Mouse (Mus musculus): ENCODE measurements around the gene Olfr996. TPM values are rescaled to one million over a fixed set of nuclear protein-coding genes. Genes with fewer than 3 reads are reported as not detected.
"Not testable (repeated sequence)": the region's sequence is repeated elsewhere in the genome, so short reads cannot be mapped to it uniquely, and the experiment has no call there.

Olfr996 gene
- not detected in 2 replicates for polyA plus RNA-seq (2016; fragmentation: Nextera tagmentation; extraction: Ambion mirVana)

- Histone ChIP-seq H3K9ac (no peak within 1 kb of the TSS), H3K9me3 (no peaks in the 10 kb centered on the region), H3K4me2 (replicated peaks) (no peak within 1 kb of the TSS), H3K36me3 (no peaks in the 10 kb centered on the region), H3K27me3 (no peaks in the 10 kb centered on the region), H3K27ac (no peak within 1 kb of the TSS), H3K4me3 (no peak within 1 kb of the TSS), H3K4me1 (no peaks in the 10 kb centered on the region)
- ATAC-seq (ENCODE audit: insufficient number of reproducible peaks, insufficient read depth, low FRiP score, low TSS enrichment): no peak
Observed at GRCm38 (mm10) chr2:85578915-85579314, at the start of gene Olfr996. Gene Olfr996, plus strand, starts transcription at chr2:85579215.

GRCm38 (mm10) chr2:85532082-85532778, 46.8 kb upstream of the Olfr996 start:
- no peak overlapping the region for H3K9ac ChIP-seq
- no peak overlapping the region for H3K4me2 ChIP-seq (replicated peaks)
- no peaks in the 10 kb centered on the region for H3K36me3 ChIP-seq
- no peaks in the 10 kb centered on the region for H3K4me1 ChIP-seq
- H3K27me3 ChIP-seq: no peaks in the 10 kb centered on the region
- WGBS: 80% methylated on average over 2 of the region's 2 CpGs
- no peaks in the 10 kb centered on the region for H3K9me3 ChIP-seq
- no peak overlapping the region for H3K4me3 ChIP-seq
- no peak for ATAC-seq (ENCODE audit: insufficient number of reproducible peaks, insufficient read depth, low FRiP score, low TSS enrichment)
- H3K27ac ChIP-seq: no peak overlapping the region

- ATAC-seq (ENCODE audit: insufficient number of reproducible peaks, insufficient read depth, low FRiP score, low TSS enrichment): no peak
- no peaks in the 10 kb centered on the region for H3K4me1 ChIP-seq
- no peak overlapping the region for H3K4me2 ChIP-seq (replicated peaks)
- no peaks in the 10 kb centered on the region for H3K9me3 ChIP-seq
- WGBS: 85% methylated on average over 1 of the region's 1 CpGs
- H3K27me3 ChIP-seq: no peaks in the 10 kb centered on the region
- no peaks in the 10 kb centered on the region for H3K36me3 ChIP-seq
- H3K27ac ChIP-seq: no peak overlapping the region
- H3K4me3 ChIP-seq: no peak overlapping the region
- no peak overlapping the region for H3K9ac ChIP-seq
Observed at GRCm38 (mm10) chr2:85533934-85534333, 45.1 kb upstream of the Olfr996 start.

- Histone ChIP-seq H3K9me3 (no peaks in the 10 kb centered on the region), H3K9ac (no peak overlapping the region), H3K36me3 (no peaks in the 10 kb centered on the region), H3K27me3 (no peaks in the 10 kb centered on the region), H3K4me3 (no peak overlapping the region), H3K27ac (no peak overlapping the region), H3K4me1 (no peaks in the 10 kb centered on the region), H3K4me2 (replicated peaks) (no peak overlapping the region)
- no peak for ATAC-seq (ENCODE audit: insufficient number of reproducible peaks, insufficient read depth, low FRiP score, low TSS enrichment)
- WGBS: 72% methylated on average over 1 of the region's 1 CpGs
Observed at GRCm38 (mm10) chr2:85554806-85555205, 24.2 kb upstream of the Olfr996 start.

- H3K4me3 ChIP-seq: no peak overlapping the region
- no peaks in the 10 kb centered on the region for H3K9me3 ChIP-seq
- 64% methylated on average over 4 of the region's 4 CpGs for WGBS
- no peaks in the 10 kb centered on the region for H3K27me3 ChIP-seq
- no peak overlapping the region for H3K9ac ChIP-seq
- no peak for ATAC-seq (ENCODE audit: insufficient number of reproducible peaks, insufficient read depth, low FRiP score, low TSS enrichment)
- no peak overlapping the region for H3K27ac ChIP-seq
- no peaks in the 10 kb centered on the region for H3K36me3 ChIP-seq
- no peak overlapping the region for H3K4me2 ChIP-seq (replicated peaks)
- H3K4me1 ChIP-seq: no peaks in the 10 kb centered on the region
Observed at GRCm38 (mm10) chr2:85560226-85560625, 18.8 kb upstream of the Olfr996 start.

GRCm38 (mm10) chr2:85561187-85561586, 17.8 kb upstream of the Olfr996 start:
- Histone ChIP-seq H3K36me3 (no peaks in the 10 kb centered on the region), H3K4me3 (no peak overlapping the region)
- WGBS: 22% methylated on average over 4 of the region's 4 CpGs

GRCm38 (mm10) chr2:85588648-85589047, 9.6 kb downstream of the Olfr996 start, which contains the start of gene Olfr998:
Gene Olfr998, plus strand, starts transcription at chr2:85588948.
- H3K27me3 ChIP-seq; H3K27ac ChIP-seq; H3K9me3 ChIP-seq; H3K4me3 ChIP-seq; H3K4me2 ChIP-seq (replicated peaks); H3K4me1 ChIP-seq; ATAC-seq (ENCODE audit: insufficient number of reproducible peaks, insufficient read depth, low FRiP score, low TSS enrichment); H3K9ac ChIP-seq; H3K36me3 ChIP-seq: not testable (repeated sequence)
- 86% methylated on average over 2 of the region's 2 CpGs for WGBS

More at GRCm38 (mm10) chr2:85561187-85561586, 17.8 kb upstream of the Olfr996 start:
- H3K27me3 ChIP-seq: no peaks in the 10 kb centered on the region
- H3K4me1 ChIP-seq: no peaks in the 10 kb centered on the region
- H3K27ac ChIP-seq: no peak overlapping the region
- no peak overlapping the region for H3K4me2 ChIP-seq (replicated peaks)
- H3K9ac ChIP-seq: no peak overlapping the region
- H3K9me3 ChIP-seq: no peaks in the 10 kb centered on the region
- no peak for ATAC-seq (ENCODE audit: insufficient number of reproducible peaks, insufficient read depth, low FRiP score, low TSS enrichment)

- Histone ChIP-seq H3K9ac (no peak within 1 kb of the TSS), H3K4me3 (no peak within 1 kb of the TSS), H3K27me3 (no peaks in the 10 kb centered on the region), H3K4me2 (replicated peaks) (no peak within 1 kb of the TSS), H3K27ac (no peak within 1 kb of the TSS), H3K36me3 (no peaks in the 10 kb centered on the region), H3K9me3 (no peaks in the 10 kb centered on the region), H3K4me1 (no peaks in the 10 kb centered on the region)
- no peak for ATAC-seq (ENCODE audit: insufficient number of reproducible peaks, insufficient read depth, low FRiP score, low TSS enrichment)
- 70% methylated on average over 1 of the region's 1 CpGs for WGBS
Observed at GRCm38 (mm10) chr2:85611803-85612202, 32.8 kb downstream of the Olfr996 start, which contains the start of gene Olfr1000. Gene Olfr1000, minus strand, starts transcription at chr2:85611903.

Other genes with a start within 250 kb of the Olfr996 start
- gene Olfr987, start 239.9 kb upstream of the Olfr996 start, polyA plus RNA-seq (2016; fragmentation: Nextera tagmentation; extraction: Ambion mirVana): not detected in 2 replicates
- not detected in 2 replicates for gene Olfr988, start 216.0 kb upstream of the Olfr996 start, polyA plus RNA-seq (2016; fragmentation: Nextera tagmentation; extraction: Ambion mirVana)
- not detected in 2 replicates for gene Olfr992, start 169.7 kb upstream of the Olfr996 start, polyA plus RNA-seq (2016; fragmentation: Nextera tagmentation; extraction: Ambion mirVana)
- gene Olfr993, start 164.3 kb upstream of the Olfr996 start, polyA plus RNA-seq (2016; fragmentation: Nextera tagmentation; extraction: Ambion mirVana): not detected in 2 replicates
- gene Olfr994, start 142.8 kb upstream of the Olfr996 start, polyA plus RNA-seq (2016; fragmentation: Nextera tagmentation; extraction: Ambion mirVana): not detected in 2 replicates
- not detected in 2 replicates for gene Olfr995, start 135.6 kb upstream of the Olfr996 start, polyA plus RNA-seq (2016; fragmentation: Nextera tagmentation; extraction: Ambion mirVana)
- gene 4833423E24Rik, start 60.2 kb upstream of the Olfr996 start, polyA plus RNA-seq (2016; fragmentation: Nextera tagmentation; extraction: Ambion mirVana): 0.09 and 0.15 TPM in 2 replicates
- gene Olfr998, start 9.7 kb downstream of the Olfr996 start, polyA plus RNA-seq (2016; fragmentation: Nextera tagmentation; extraction: Ambion mirVana): not detected in 2 replicates
- gene Olfr1000, start 32.7 kb downstream of the Olfr996 start, polyA plus RNA-seq (2016; fragmentation: Nextera tagmentation; extraction: Ambion mirVana): not detected in 2 replicates
- gene Olfr1002, start 71.5 kb downstream of the Olfr996 start, polyA plus RNA-seq (2016; fragmentation: Nextera tagmentation; extraction: Ambion mirVana): not detected in 2 replicates
- gene Olfr154, start 85.2 kb downstream of the Olfr996 start, polyA plus RNA-seq (2016; fragmentation: Nextera tagmentation; extraction: Ambion mirVana): not detected in 2 replicates
- gene Olfr1006, start 99.6 kb downstream of the Olfr996 start, polyA plus RNA-seq (2016; fragmentation: Nextera tagmentation; extraction: Ambion mirVana): not detected in 2 replicates
- not detected in 2 replicates for gene Olfr1008, start 110.2 kb downstream of the Olfr996 start, polyA plus RNA-seq (2016; fragmentation: Nextera tagmentation; extraction: Ambion mirVana)
- not detected in 2 replicates for gene Olfr1009, start 136.2 kb downstream of the Olfr996 start, polyA plus RNA-seq (2016; fragmentation: Nextera tagmentation; extraction: Ambion mirVana)
- not detected in 2 replicates for gene Olfr1012, start 183.6 kb downstream of the Olfr996 start, polyA plus RNA-seq (2016; fragmentation: Nextera tagmentation; extraction: Ambion mirVana)
- gene Olfr1013, start 187.9 kb downstream of the Olfr996 start, polyA plus RNA-seq (2016; fragmentation: Nextera tagmentation; extraction: Ambion mirVana): not detected in 2 replicates
- not detected in 2 replicates for gene Olfr1014, start 193.5 kb downstream of the Olfr996 start, polyA plus RNA-seq (2016; fragmentation: Nextera tagmentation; extraction: Ambion mirVana)
- not detected in 2 replicates for gene Olfr1015, start 202.8 kb downstream of the Olfr996 start, polyA plus RNA-seq (2016; fragmentation: Nextera tagmentation; extraction: Ambion mirVana)
- gene Olfr1016, start 223.3 kb downstream of the Olfr996 start, polyA plus RNA-seq (2016; fragmentation: Nextera tagmentation; extraction: Ambion mirVana): not detected in 2 replicates
- gene Olfr1018, start 239.3 kb downstream of the Olfr996 start, polyA plus RNA-seq (2016; fragmentation: Nextera tagmentation; extraction: Ambion mirVana): not detected in 2 replicates

All from embryonic facial prominence, embryonic 12.5 days (tissue).